7 mouse cellular contexts compared by ENCODE assay signal in genomic region chr13:115090069-115090976, GRCm38 (mm10). TPM values are rescaled to one million over a fixed set of nuclear protein-coding genes. Genes with fewer than 3 reads are reported as not detected.
A peak's percentile ranks its signal among the peaks of the same experiment; 100 is the strongest.
DNase-seq lines count a peak whose midpoint lies in the region; ATAC-seq lines count a peak whose summit lies in the region.

Gene Pelo (minus strand): TSS chr13:115090186.

- peak within 1 kb of the TSS; percentile 52; the same call in 1 of the 2 replicates for H3K27ac ChIP-seq in embryonic facial prominence, embryonic 11.5 days (replicated peaks; ENCODE audit: low read depth, low read length)
- H3K27ac ChIP-seq in limb, embryonic 11.5 days (replicated peaks; ENCODE audit: low read depth, low read length) = peak within 1 kb of the TSS; percentile 62; the same call in 1 of the 2 replicates
- peak within 1 kb of the TSS; percentile 41; the same call in 1 of the 2 replicates for H3K27ac ChIP-seq in midbrain, embryonic 14.5 days (replicated peaks; ENCODE audit: low read depth, low read length)

- H3K4me2 ChIP-seq in embryonic facial prominence, embryonic 11.5 days (ENCODE audit: low read depth, low read length) = peak within 1 kb of the TSS; percentile 91
- peak within 1 kb of the TSS; percentile 93 for H3K4me2 ChIP-seq in limb, embryonic 11.5 days (ENCODE audit: low read depth, severe bottlenecking)
- H3K4me2 ChIP-seq in midbrain, embryonic 14.5 days (ENCODE audit: low read length) = peak within 1 kb of the TSS; percentile 75

- H3K9ac ChIP-seq in embryonic facial prominence, embryonic 11.5 days (replicated peaks; ENCODE audit: low read length) = peak within 1 kb of the TSS; percentile 76
- H3K9ac ChIP-seq in limb, embryonic 11.5 days (ENCODE audit: low read length) = peak within 1 kb of the TSS; percentile 73
- peak within 1 kb of the TSS; percentile 77 for H3K9ac ChIP-seq in midbrain, embryonic 14.5 days (replicated peaks; ENCODE audit: low read length)

- WGBS in embryonic facial prominence, embryonic 11.5 days = under 1% methylated on average over 59 of the region's 60 CpGs
- under 1% methylated on average over 60 of the region's 60 CpGs for WGBS in limb, embryonic 11.5 days
- under 1% methylated on average over 60 of the region's 60 CpGs for WGBS in midbrain, embryonic 14.5 days

- ATAC-seq in embryonic facial prominence, embryonic 11.5 days (replicated peaks; ENCODE audit: insufficient number of reproducible peaks, low FRiP score, low TSS enrichment, low read depth) = peak; percentile 94
- ATAC-seq in limb, embryonic 11.5 days (ENCODE audit: insufficient number of reproducible peaks, low FRiP score, low TSS enrichment, low read depth) = peak; percentile 91
- peak; percentile 97 for ATAC-seq in midbrain, embryonic 14.5 days (ENCODE audit: low FRiP score, low TSS enrichment)

- peak within 1 kb of the TSS; percentile 62 for H3K4me3 ChIP-seq in embryonic facial prominence, embryonic 11.5 days (ENCODE audit: low read depth, low read length)
- H3K4me3 ChIP-seq in limb, embryonic 11.5 days (ENCODE audit: low read depth, low read length) = peak within 1 kb of the TSS; percentile 63
- H3K4me3 ChIP-seq in midbrain, embryonic 14.5 days (replicated peaks; ENCODE audit: low read depth, low read length) = peak within 1 kb of the TSS; percentile 69

- no peaks in the 10 kb centered on the region for H3K9me3 ChIP-seq in embryonic facial prominence, embryonic 11.5 days (replicated peaks; ENCODE audit: control insufficient read depth, low read length)
- H3K9me3 ChIP-seq in limb, embryonic 11.5 days (ENCODE audit: control insufficient read depth, low read length) = no peaks in the 10 kb centered on the region
- no peaks in the 10 kb centered on the region for H3K9me3 ChIP-seq in midbrain, embryonic 14.5 days (ENCODE audit: control insufficient read depth, low read length)

- no peaks in the 10 kb centered on the region for H3K4me1 ChIP-seq in embryonic facial prominence, embryonic 11.5 days (ENCODE audit: control insufficient read depth, insufficient read depth, low read length)
- 0 out of 2 replicates have a peak, but pooled peaks cover 2% of the 10 kb centered on the region for H3K4me1 ChIP-seq in limb, embryonic 11.5 days (ENCODE audit: control insufficient read depth, insufficient read depth, low read length)
- peaks cover 13% of the 10 kb centered on the region for H3K4me1 ChIP-seq in midbrain, embryonic 14.5 days (ENCODE audit: control insufficient read depth, insufficient read depth, low read length)

- peaks cover 5% of the 10 kb centered on the region for H3K36me3 ChIP-seq in embryonic facial prominence, embryonic 11.5 days (replicated peaks; ENCODE audit: control insufficient read depth, insufficient read depth, low read depth, low read length)
- peaks cover 8% of the 10 kb centered on the region for H3K36me3 ChIP-seq in limb, embryonic 11.5 days (ENCODE audit: control insufficient read depth, insufficient read depth, low read length)
- H3K36me3 ChIP-seq in midbrain, embryonic 14.5 days (ENCODE audit: control insufficient read depth, insufficient read depth, low read length) = peaks cover 9% of the 10 kb centered on the region; the same call in 1 of the 2 replicates

- H3K27me3 ChIP-seq in embryonic facial prominence, embryonic 11.5 days (ENCODE audit: control insufficient read depth, insufficient read depth, low read length) = no peaks in the 10 kb centered on the region
- H3K27me3 ChIP-seq in limb, embryonic 11.5 days (ENCODE audit: control insufficient read depth, insufficient read depth, low read length) = no peaks in the 10 kb centered on the region
- no peaks in the 10 kb centered on the region for H3K27me3 ChIP-seq in midbrain, embryonic 14.5 days (ENCODE audit: control insufficient read depth, insufficient read depth, low read length)

- DNase-seq in adrenal gland, postnatal 14 days = peak; percentile 98
- peak; percentile 93 for DNase-seq in embryonic facial prominence, embryonic 11.5 days (ENCODE audit: low spot score)
- peak; percentile 100 for DNase-seq in heart, adult 11 months
- DNase-seq in kidney, adult 18-20 months = peak; percentile 97
- peak; percentile 91 for DNase-seq in limb, embryonic 11.5 days (ENCODE audit: low spot score)
- DNase-seq in midbrain, embryonic 14.5 days = peak; percentile 97
- peak; percentile 92 to 95 for DNase-seq in spleen, adult 18-20 months

RNA-seq across cellular contexts. Expression of gene Pelo, which starts in this region (rescaled TPM):
- total RNA-seq in adrenal gland, postnatal 14 days (2021) = 22.6 and 29.8 TPM in 2 replicates
- 7.6 and 9.4 TPM in 2 replicates for polyA plus RNA-seq in embryonic facial prominence, embryonic 11.5 days (2014; fragmentation: Nextera tagmentation; extraction: Ambion mirVana)
- 9.0 and 10.8 TPM in 2 replicates for polyA plus RNA-seq in limb, embryonic 11.5 days (2014; fragmentation: Nextera tagmentation; extraction: Ambion mirVana)
- polyA plus RNA-seq in midbrain, embryonic 14.5 days (2014; fragmentation: Nextera tagmentation; extraction: Ambion mirVana) = 5.7 and 6.2 TPM in 2 replicates

Comparison
In these comparisons a context has a peak if more than half of its experiments do, and no peak if none do; other contexts are left out.
1. Peak in every context shown above with its lines: DNase-seq, ATAC-seq, H3K4me3 ChIP-seq and H3K27ac ChIP-seq.